Mouse (Mus musculus): ENCODE measurements around the gene Gm13306. TPM values are rescaled to one million over a fixed set of nuclear protein-coding genes. Genes with fewer than 3 reads are reported as not detected.
"Not testable (repeated sequence)": the region's sequence is repeated elsewhere in the genome, so short reads cannot be mapped to it uniquely, and the experiment has no call there.

The Gm13306 gene
- polyA plus RNA-seq (2016; fragmentation: Nextera tagmentation; extraction: Ambion mirVana), result not detected in 2 replicates

- H3K4me1 ChIP-seq; H3K27ac ChIP-seq; DNase-seq (ENCODE audit: low spot score); H3K9me3 ChIP-seq (replicated peaks); H3K36me3 ChIP-seq; H3K4me3 ChIP-seq; H3K27me3 ChIP-seq (ENCODE audit: low read depth, poor library complexity, severe bottlenecking): not testable (repeated sequence)
- no CpG with 5 or more reads among the region's 9 CpGs for WGBS
Measured at GRCm38 (mm10) chr4:42153136-42153535, at the start of gene Gm13306. Gene Gm13306, plus strand, starts transcription at chr4:42153436.

GRCm38 (mm10) chr4:42114517-42114916 is 38.7 kb upstream of the Gm13306 start, which contains the start of gene Gm13304:
Gene Gm13304, plus strand, starts transcription at chr4:42114817.
- H3K4me3 ChIP-seq; H3K27ac ChIP-seq; H3K9me3 ChIP-seq (replicated peaks); H3K27me3 ChIP-seq (ENCODE audit: low read depth, poor library complexity, severe bottlenecking); DNase-seq (ENCODE audit: low spot score); H3K36me3 ChIP-seq; H3K4me1 ChIP-seq: not testable (repeated sequence)
- WGBS, result no CpG with 5 or more reads among the region's 5 CpGs

GRCm38 (mm10) chr4:42168503-42168902 is 15.3 kb downstream of the Gm13306 start, which contains the start of gene Gm13305:
Gene Gm13305, minus strand, starts transcription at chr4:42168603.
- H3K36me3 ChIP-seq; H3K4me3 ChIP-seq; H3K27me3 ChIP-seq (ENCODE audit: low read depth, poor library complexity, severe bottlenecking); H3K4me1 ChIP-seq; H3K9me3 ChIP-seq (replicated peaks); DNase-seq (ENCODE audit: low spot score); H3K27ac ChIP-seq: not testable (repeated sequence)
- no CpG with 5 or more reads among the region's 7 CpGs for WGBS

- H3K27ac ChIP-seq; H3K27me3 ChIP-seq (ENCODE audit: low read depth, poor library complexity, severe bottlenecking); H3K4me1 ChIP-seq; H3K4me3 ChIP-seq; H3K9me3 ChIP-seq (replicated peaks); H3K36me3 ChIP-seq; DNase-seq (ENCODE audit: low spot score): not testable (repeated sequence)
- no CpG with 5 or more reads among the region's 4 CpGs for WGBS
Measured at GRCm38 (mm10) chr4:42178243-42178642, 25.0 kb downstream of the Gm13306 start.

GRCm38 (mm10) chr4:42183234-42184197 is 30.3 kb downstream of the Gm13306 start:
- not testable (repeated sequence) for H3K9me3 ChIP-seq (replicated peaks); DNase-seq (ENCODE audit: low spot score); H3K27me3 ChIP-seq (ENCODE audit: low read depth, poor library complexity, severe bottlenecking); H3K4me3 ChIP-seq; H3K36me3 ChIP-seq; H3K27ac ChIP-seq; H3K4me1 ChIP-seq
- no CpG with 5 or more reads among the region's 31 CpGs for WGBS

- not testable (repeated sequence) for H3K4me1 ChIP-seq; H3K36me3 ChIP-seq; H3K27ac ChIP-seq; H3K4me3 ChIP-seq; H3K27me3 ChIP-seq (ENCODE audit: low read depth, poor library complexity, severe bottlenecking); H3K9me3 ChIP-seq (replicated peaks); DNase-seq (ENCODE audit: low spot score)
- WGBS, result no CpG with 5 or more reads among the region's 58 CpGs
Measured at GRCm38 (mm10) chr4:42184324-42184979, 31.2 kb downstream of the Gm13306 start.

- WGBS, result no CpG with 5 or more reads among the region's 25 CpGs
- H3K27ac ChIP-seq; H3K4me3 ChIP-seq; H3K4me1 ChIP-seq; H3K9me3 ChIP-seq (replicated peaks); DNase-seq (ENCODE audit: low spot score); H3K27me3 ChIP-seq (ENCODE audit: low read depth, poor library complexity, severe bottlenecking); H3K36me3 ChIP-seq: not testable (repeated sequence)
Measured at GRCm38 (mm10) chr4:42184980-42185372, 31.7 kb downstream of the Gm13306 start.

Other genes starting within 250 kb of the Gm13306 start
- not detected in 2 replicates for gene Gm21541, start 249.8 kb upstream of the Gm13306 start, polyA plus RNA-seq (2016; fragmentation: Nextera tagmentation; extraction: Ambion mirVana)
- gene Gm20878, start 211.9 kb upstream of the Gm13306 start, polyA plus RNA-seq (2016; fragmentation: Nextera tagmentation; extraction: Ambion mirVana), result 1.0 and 1.1 TPM in 2 replicates
- gene Fam205a4, start 187.4 kb upstream of the Gm13306 start, polyA plus RNA-seq (2016; fragmentation: Nextera tagmentation; extraction: Ambion mirVana), result 0.04 TPM in 1 of 2 replicates, not detected in the other
- not detected in 2 replicates for gene Gm21093, start 118.7 kb upstream of the Gm13306 start, polyA plus RNA-seq (2016; fragmentation: Nextera tagmentation; extraction: Ambion mirVana)
- gene Gm3893, start 62.2 kb upstream of the Gm13306 start, polyA plus RNA-seq (2016; fragmentation: Nextera tagmentation; extraction: Ambion mirVana), result not detected in 2 replicates
- 1.2 TPM in 1 of 2 replicates, not detected in the other for gene Gm13304, start 38.6 kb upstream of the Gm13306 start, polyA plus RNA-seq (2016; fragmentation: Nextera tagmentation; extraction: Ambion mirVana)
- not detected in 2 replicates for gene Gm13305, start 15.2 kb downstream of the Gm13306 start, polyA plus RNA-seq (2016; fragmentation: Nextera tagmentation; extraction: Ambion mirVana)
- not detected in 2 replicates for gene Gm10600, start 87.2 kb downstream of the Gm13306 start, polyA plus RNA-seq (2016; fragmentation: Nextera tagmentation; extraction: Ambion mirVana)
- gene Ccl21b, start 102.3 kb downstream of the Gm13306 start, polyA plus RNA-seq (2016; fragmentation: Nextera tagmentation; extraction: Ambion mirVana), result not detected in 2 replicates
- gene Gm21953, start 140.8 kb downstream of the Gm13306 start, polyA plus RNA-seq (2016; fragmentation: Nextera tagmentation; extraction: Ambion mirVana), result not detected in 2 replicates
- not detected in 2 replicates for gene Fam205a3, start 164.9 kb downstream of the Gm13306 start, polyA plus RNA-seq (2016; fragmentation: Nextera tagmentation; extraction: Ambion mirVana)

Measured in limb, embryonic 10.5 days (tissue).